Comparison of ENCODE assay signal across 15 mouse cellular contexts in the genomic region with DNA sequence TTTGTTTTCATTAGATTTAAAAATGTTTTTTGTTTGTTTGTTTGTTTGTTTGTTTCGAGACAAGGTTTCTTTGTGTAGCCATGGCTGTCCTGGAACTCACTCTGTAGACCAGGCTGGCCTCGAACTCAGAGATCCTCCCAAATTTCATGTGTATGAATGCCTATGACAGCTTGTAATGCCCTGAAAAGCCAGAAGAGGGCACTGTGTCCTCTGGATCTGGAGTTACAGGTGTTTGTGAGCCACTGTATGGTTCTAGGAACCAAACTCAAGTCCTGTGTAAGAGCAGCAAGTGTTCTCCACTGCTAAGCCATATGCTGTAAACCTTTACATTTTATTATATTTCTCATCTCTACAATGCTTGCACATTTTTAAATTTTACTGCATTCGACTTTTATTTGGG. TPM values are rescaled to one million over a fixed set of nuclear protein-coding genes. Genes with fewer than 3 reads are reported as not detected.
DNase-seq lines count a peak whose midpoint lies in the region; ATAC-seq lines count a peak whose summit lies in the region.
"Had no signal": no experiment of that assay in that cellular context is flagged by ENCODE, and none has a peak within 500 bp of the region (broad histone marks: within the 10 kb centered on the region; RNA-seq: fewer than 3 reads in every experiment).

No protein-coding gene starts in this region.

- no peaks in the 10 kb centered on the region for H3K27me3 ChIP-seq in intestine, embryonic 14.5 days (replicated peaks; ENCODE audit: control insufficient read depth, insufficient read depth, low read length)
- no peaks in the 10 kb centered on the region for H3K27me3 ChIP-seq in intestine, embryonic 16.5 days (replicated peaks; ENCODE audit: control insufficient read depth, insufficient read depth, low read length)
- H3K27me3 ChIP-seq: embryonic facial prominence, embryonic 12.5 days; liver, embryonic 15.5 days; megakaryocyte, embryonic 14.5 days had no signal

- H3K36me3 ChIP-seq in intestine, embryonic 14.5 days (ENCODE audit: control insufficient read depth, insufficient read depth, low read length): no peaks in the 10 kb centered on the region
- no peaks in the 10 kb centered on the region for H3K36me3 ChIP-seq in intestine, embryonic 16.5 days (ENCODE audit: control insufficient read depth, insufficient read depth, low read length)
- H3K36me3 ChIP-seq: embryonic facial prominence, embryonic 12.5 days; forebrain, embryonic 10.5 days; liver, embryonic 15.5 days had no signal

- peak; percentile 49 for DNase-seq in intestine, embryonic 14.5 days (ENCODE audit: low spot score)
- peak; percentile 39 for DNase-seq in 416B (ENCODE audit: low read depth)
- DNase-seq in NIH3T3 (ENCODE audit: low read depth): peak; percentile 14
- DNase-seq in naive thymus-derived CD4-positive, alpha-beta T cell, adult 2 months (ENCODE audit: low read depth): peak; percentile 53
- no peak for DNase-seq in urinary bladder, postnatal 10 days (ENCODE audit: low spot score)
- DNase-seq: cerebellum, postnatal 36 days; kidney, adult 9 months; right cerebral cortex, postnatal 25 days had no signal

- no peak overlapping the region for H3K4me2 ChIP-seq in intestine, embryonic 14.5 days (ENCODE audit: low read length)
- H3K4me2 ChIP-seq in intestine, embryonic 16.5 days (ENCODE audit: low read depth, low read length): no peak overlapping the region
- H3K4me2 ChIP-seq: embryonic facial prominence, embryonic 12.5 days; heart, embryonic 11.5 days; liver, embryonic 15.5 days had no signal

- H3K9ac ChIP-seq in intestine, embryonic 14.5 days (ENCODE audit: low read length): no peak overlapping the region
- no peak overlapping the region for H3K9ac ChIP-seq in intestine, embryonic 16.5 days (ENCODE audit: low read depth, low read length)
- H3K9ac ChIP-seq: embryonic facial prominence, embryonic 12.5 days; liver, embryonic 15.5 days had no signal

- H3K4me1 ChIP-seq in intestine, embryonic 14.5 days (replicated peaks; ENCODE audit: control insufficient read depth, insufficient read depth, low read length): no peaks in the 10 kb centered on the region
- no peaks in the 10 kb centered on the region for H3K4me1 ChIP-seq in intestine, embryonic 16.5 days (ENCODE audit: control insufficient read depth, insufficient read depth, low read length)
- H3K4me1 ChIP-seq: embryonic facial prominence, embryonic 12.5 days; forebrain, embryonic 10.5 days; liver, embryonic 15.5 days; megakaryocyte, embryonic 14.5 days had no signal

- WGBS in intestine, embryonic 14.5 days: 72% methylated on average over 3 of the region's 3 CpGs
- 72% methylated on average over 3 of the region's 3 CpGs for WGBS in intestine, embryonic 16.5 days

- no peaks in the 10 kb centered on the region for H3K9me3 ChIP-seq in intestine, embryonic 14.5 days (ENCODE audit: control insufficient read depth, low read length)
- H3K9me3 ChIP-seq in intestine, embryonic 16.5 days (ENCODE audit: control insufficient read depth, low read length): no peaks in the 10 kb centered on the region
- H3K9me3 ChIP-seq: embryonic facial prominence, embryonic 12.5 days; forebrain, embryonic 10.5 days; liver, embryonic 15.5 days had no signal

- ATAC-seq in intestine, embryonic 14.5 days (replicated peaks; ENCODE audit: low FRiP score, low TSS enrichment, low read depth): no peak
- no peak for ATAC-seq in intestine, embryonic 16.5 days
- ATAC-seq in inflammation-experienced regulatory T-cells, adult 6 months: no peak

- H3K27ac ChIP-seq in intestine, embryonic 14.5 days (ENCODE audit: low read depth): no peak overlapping the region
- H3K27ac ChIP-seq in intestine, embryonic 16.5 days (ENCODE audit: low read length): no peak overlapping the region
- H3K27ac ChIP-seq: embryonic facial prominence, embryonic 12.5 days; forebrain, embryonic 10.5 days; liver, embryonic 15.5 days had no signal

- no peak overlapping the region for H3K4me3 ChIP-seq in intestine, embryonic 14.5 days (ENCODE audit: low read depth, low read length)
- no peak overlapping the region for H3K4me3 ChIP-seq in intestine, embryonic 16.5 days (ENCODE audit: low read length)
- H3K4me3 ChIP-seq: embryonic facial prominence, embryonic 12.5 days; forebrain, embryonic 10.5 days; liver, embryonic 15.5 days; megakaryocyte, embryonic 14.5 days had no signal

RNA-seq across cellular contexts. Expression of a gene that starts 7.8 kb away (rescaled TPM):
- polyA plus RNA-seq in intestine, embryonic 14.5 days (2014; fragmentation: Nextera tagmentation; extraction: Ambion mirVana): 3.0 and 4.6 TPM in 2 replicates
- polyA plus RNA-seq in intestine, embryonic 16.5 days (2015; fragmentation: Nextera tagmentation; extraction: Ambion mirVana): 2.0 and 3.2 TPM in 2 replicates
- not detected for polyA plus RNA-seq in inflammation-experienced regulatory T-cells, adult 6 months (2017; shearing (Covaris generic))

RNA-seq across cellular contexts. Expression of a gene that starts 8.1 kb away (rescaled TPM):
- 3.4 and 4.9 TPM in 2 replicates for polyA plus RNA-seq in intestine, embryonic 14.5 days (2014; fragmentation: Nextera tagmentation; extraction: Ambion mirVana)
- 11.2 and 13.1 TPM in 2 replicates for polyA plus RNA-seq in intestine, embryonic 16.5 days (2015; fragmentation: Nextera tagmentation; extraction: Ambion mirVana)
- under 1 TPM in 2 of 3 experiments, not detected in 1; 0.14 to 0.35 TPM for polyA plus RNA-seq in inflammation-experienced regulatory T-cells, adult 6 months (2017; shearing (Covaris generic))

RNA-seq across cellular contexts. Expression of a gene that starts 8.1 kb away (rescaled TPM):
- polyA plus RNA-seq in intestine, embryonic 14.5 days (2014; fragmentation: Nextera tagmentation; extraction: Ambion mirVana): 0.12 and 0.17 TPM in 2 replicates
- 0.06 TPM in 2 replicates for polyA plus RNA-seq in intestine, embryonic 16.5 days (2015; fragmentation: Nextera tagmentation; extraction: Ambion mirVana)
- polyA plus RNA-seq in inflammation-experienced regulatory T-cells, adult 6 months (2017; shearing (Covaris generic)): under 1 TPM in 1 of 3 experiments, not detected in 2; 0.16 TPM
- polyA plus RNA-seq: liver, embryonic 15.5 days had no signal

RNA-seq across cellular contexts. Expression of a gene that starts 15.2 kb away (rescaled TPM):
- 1.5 and 1.8 TPM in 2 replicates for polyA plus RNA-seq in intestine, embryonic 14.5 days (2014; fragmentation: Nextera tagmentation; extraction: Ambion mirVana)
- 0.80 and 0.92 TPM in 2 replicates for polyA plus RNA-seq in intestine, embryonic 16.5 days (2015; fragmentation: Nextera tagmentation; extraction: Ambion mirVana)
- polyA plus RNA-seq in inflammation-experienced regulatory T-cells, adult 6 months (2017; shearing (Covaris generic)): under 1 TPM in 2 of 3 experiments, not detected in 1; 0.55 to 0.61 TPM

RNA-seq across cellular contexts. Expression of a gene that starts 24.0 kb away (rescaled TPM):
- polyA plus RNA-seq in intestine, embryonic 14.5 days (2014; fragmentation: Nextera tagmentation; extraction: Ambion mirVana): 4.4 and 7.5 TPM in 2 replicates
- polyA plus RNA-seq in intestine, embryonic 16.5 days (2015; fragmentation: Nextera tagmentation; extraction: Ambion mirVana): 3.7 and 3.9 TPM in 2 replicates
- polyA plus RNA-seq in inflammation-experienced regulatory T-cells, adult 6 months (2017; shearing (Covaris generic)): 1 to 10 TPM; 4.1 to 7.4 (median 5.8) TPM
